Mouse (Mus musculus): Measurements from ENCODE around the gene Engase. TPM values are rescaled to one million over a fixed set of nuclear protein-coding genes. Genes with fewer than 3 reads are reported as not detected.

The Engase gene
- total RNA-seq, 2 experiments from 2014 or later = 13.3 to 14.1 TPM

GRCm38 (mm10) chr11:118520932-118521331, 44.3 kb downstream of the Engase start:
- DNase-seq (ENCODE audit: low spot score in 2 of 2) = no peak

GRCm38 (mm10) chr11:118523496-118524145, 47.0 kb downstream of the Engase start:
- DNase-seq (ENCODE audit: low spot score in 2 of 2) = peak in 1 of 2 experiments; percentile 39

GRCm38 (mm10) chr11:118525059-118525458, 48.4 kb downstream of the Engase start:
- no peak for DNase-seq (ENCODE audit: low spot score in 2 of 2)

DNA sequence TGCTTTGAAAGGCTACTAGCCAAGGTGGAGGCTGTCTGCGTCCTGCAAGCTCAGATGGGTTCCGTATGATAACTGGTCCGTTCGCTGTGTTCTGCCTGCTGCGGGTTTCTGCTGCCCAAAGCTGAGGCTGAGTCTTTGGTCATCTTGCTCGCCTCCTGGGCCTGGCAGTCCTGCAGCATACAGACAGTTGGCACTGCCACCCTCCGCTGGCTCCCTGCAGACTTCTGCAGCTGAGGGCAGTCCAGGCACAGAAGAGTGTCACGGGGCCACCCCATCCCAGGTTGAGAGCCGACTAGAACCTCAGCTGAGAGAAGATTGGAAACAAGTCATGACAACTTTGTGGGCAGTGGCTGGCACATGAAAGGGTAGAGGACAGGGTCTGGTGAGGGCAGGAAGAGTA, 52.1 kb downstream of the Engase start:
- no peak for DNase-seq (ENCODE audit: low spot score in 2 of 2)

DNA sequence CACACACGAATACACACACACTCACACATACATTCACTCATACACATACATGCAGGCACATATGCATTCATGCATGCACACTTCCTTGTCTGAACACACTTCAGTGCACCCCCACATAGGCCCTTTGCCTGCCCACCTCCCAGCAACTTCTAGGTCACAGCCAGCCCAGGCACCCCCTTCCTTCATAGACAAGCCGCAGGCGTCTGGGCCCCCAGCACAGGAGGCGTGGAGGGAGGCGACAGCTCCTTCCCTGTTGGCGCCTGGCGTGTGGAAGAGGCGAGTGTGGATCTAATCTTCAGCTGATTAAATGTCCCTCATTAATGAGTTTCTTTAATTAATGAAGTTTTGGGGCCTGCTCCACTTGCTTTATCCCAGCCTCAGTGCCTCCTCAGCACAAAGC, 53.7 kb downstream of the Engase start:
- DNase-seq (ENCODE audit: low spot score in 2 of 2) = no peak

GRCm38 (mm10) chr11:118534382-118535092, 57.9 kb downstream of the Engase start:
- DNase-seq (ENCODE audit: low spot score in 2 of 2) = peak in 1 of 2 experiments; percentile 35

DNA sequence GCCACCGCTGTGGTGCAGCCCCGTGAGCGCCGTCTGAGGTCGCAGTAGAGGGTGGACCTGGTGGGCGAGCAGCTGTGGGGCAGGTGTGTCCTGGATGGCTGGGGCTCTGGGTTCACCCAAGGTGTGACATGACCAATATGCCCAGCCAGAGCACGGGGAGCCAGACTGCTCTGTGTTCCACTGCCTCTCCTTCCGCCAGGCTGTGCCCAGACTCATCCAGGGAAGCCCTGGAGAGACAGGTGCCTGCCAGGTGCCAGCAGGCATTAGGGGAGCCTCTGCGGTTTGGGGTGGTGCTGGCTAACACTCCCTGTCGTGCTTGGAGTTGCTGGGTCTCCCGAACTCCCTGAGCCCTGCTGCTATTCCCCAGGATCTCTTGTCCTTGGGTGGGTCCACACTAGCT, 61.4 kb downstream of the Engase start:
- no peak for DNase-seq (ENCODE audit: low spot score in 2 of 2)

Other genes starting within 250 kb of the Engase start
- gene Cyth1, start 228.2 kb upstream of the Engase start, total RNA-seq (2021) = 10 to 100 TPM; 62.0 to 68.2 TPM
- gene Usp36, start 186.6 kb upstream of the Engase start, total RNA-seq (2021) = 10 to 100 TPM; 29.3 to 30.3 TPM
- 1 to 10 TPM in 1 of 2 experiments, under 1 TPM in 1; 0.82 to 1.3 TPM for gene Cep295nl, start 134.3 kb upstream of the Engase start, total RNA-seq (2021)
- gene Timp2, start 121.1 kb upstream of the Engase start, total RNA-seq (2021) = 100 to 1,000 TPM; 232 to 261 TPM
- gene Lgals3bp, start 74.7 kb upstream of the Engase start, total RNA-seq (2021) = 10 to 100 TPM; 21.7 to 21.9 TPM
- gene Cant1, start 57.7 kb upstream of the Engase start, total RNA-seq (2021) = 10 to 100 TPM; 38.7 to 40.4 TPM
- gene C1qtnf1, start 48.6 kb upstream of the Engase start, total RNA-seq (2021) = 1 to 10 TPM; 4.3 to 4.6 TPM